Mouse (Mus musculus) liver, embryonic 11.5 days (tissue): Measurements from ENCODE around the gene Gm20481. TPM values are rescaled to one million over a fixed set of nuclear protein-coding genes. Genes with fewer than 3 reads are reported as not detected.
A peak's percentile ranks its signal among the peaks of the same experiment; 100 is the strongest.

ENCODE experiments used
- ATAC-seq: fragments of 200-750 bp; cut with Nextera tagmentation; replicated peaks from 2 replicates; pipeline ENCODE4 v1.8.0; 2017; ENCODE audit warnings: moderate number of reproducible peaks, mild to moderate bottlenecking, moderate TSS enrichment, moderate library complexity; ENCODE audit not compliant: low FRiP score
- DNase-seq: peaks from one replicate; pipeline ENCODE4 v3.0.0-alpha.2; 2017; ENCODE audit warnings: low spot score
- H3K27ac ChIP-seq: fragments of 300-500 bp; sonication (generic); 2 replicates; pipeline ENCODE4 v1.5.1; 2014; ENCODE audit warnings: mild to moderate bottlenecking, low read depth, low read length, control low read depth
- H3K27me3 ChIP-seq: fragments of 300-500 bp; sonication (generic); replicated peaks from 2 replicates; pipeline ENCODE4 v1.6.1; 2014; ENCODE audit warnings: low read length, mixed read lengths; ENCODE audit not compliant: control insufficient read depth, insufficient read depth
- H3K36me3 ChIP-seq: fragments of 300-500 bp; sonication (generic); 2 replicates; pipeline ENCODE4 v1.6.1; 2014; ENCODE audit warnings: mild to moderate bottlenecking, low read length, moderate library complexity, mixed read lengths; ENCODE audit not compliant: control insufficient read depth, insufficient read depth
- H3K4me1 ChIP-seq: fragments of 300-500 bp; sonication (generic); replicated peaks from 2 replicates; pipeline ENCODE4 v1.6.1; 2014; ENCODE audit warnings: low read length, mixed read lengths; ENCODE audit not compliant: control insufficient read depth, insufficient read depth
- H3K4me2 ChIP-seq: fragments of 300-500 bp; sonication (generic); 2 replicates; pipeline ENCODE4 v1.6.1; 2014; ENCODE audit warnings: mild to moderate bottlenecking, control low read depth, moderate library complexity
- H3K4me3 ChIP-seq: fragments of 300-500 bp; sonication (generic); 2 replicates; pipeline ENCODE4 v1.5.1; 2014; ENCODE audit warnings: low read depth, low read length, control low read depth
- H3K9ac ChIP-seq: fragments of 300-500 bp; sonication (generic); 2 replicates; pipeline ENCODE4 v1.6.1; 2014; ENCODE audit warnings: low read depth, low read length, control low read depth
- H3K9me3 ChIP-seq: fragments of 300-500 bp; sonication (generic); 2 replicates; pipeline ENCODE4 v1.6.1; 2016; ENCODE audit warnings: low read length, inconsistent platforms, mixed read lengths; ENCODE audit not compliant: control insufficient read depth
- WGBS: fragments of 180-500 bp; shearing (Covaris S2); extraction: QIAGEN DNeasy Blood & Tissue Kit; methylation state at CpG from one replicate; pipeline ENCODE4 v1.1.7; 2014; 5-methylcytosine and 5-hydroxymethylcytosine counted together
- polyA plus RNA-seq: library from polyadenylated mRNA; unstranded; fragments of >200 nt; fragmentation: Nextera tagmentation; extraction: Ambion mirVana; gene quantifications from 2 replicates; pipeline ENCODE4 v1.2.1, GENCODE M21; 2014

The Gm20481 gene
- polyA plus RNA-seq, 1 experiment from 2014 or later, result not detected

DNA sequence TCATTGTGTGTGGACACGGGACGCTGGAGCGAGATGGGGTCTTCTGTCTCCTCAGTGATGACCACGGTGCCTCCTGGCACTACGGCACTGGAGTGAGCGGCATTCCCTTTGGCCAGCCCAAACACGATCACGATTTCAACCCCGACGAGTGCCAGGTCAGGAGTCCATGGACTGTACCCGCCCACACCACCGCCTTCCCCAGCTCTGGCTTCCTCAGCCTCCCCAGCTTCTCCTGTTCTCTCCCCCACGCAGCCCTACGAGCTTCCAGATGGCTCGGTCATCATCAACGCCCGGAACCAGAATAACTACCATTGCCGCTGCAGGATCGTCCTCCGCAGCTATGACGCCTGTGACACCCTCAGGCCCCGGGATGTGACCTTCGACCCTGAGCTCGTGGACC is 35.7 kb upstream of the Gm20481 start:
- no peaks in the 10 kb centered on the region for H3K27me3 ChIP-seq
- peaks cover 15% of the 10 kb centered on the region for H3K4me1 ChIP-seq
- no peaks in the 10 kb centered on the region; the same call in 1 of the 2 replicates for H3K36me3 ChIP-seq
- peak overlapping the region; percentile 23 for H3K4me2 ChIP-seq
- no peak overlapping the region for H3K4me3 ChIP-seq
- H3K27ac ChIP-seq, result no peak overlapping the region
- H3K9ac ChIP-seq, result no peak overlapping the region
- 73% methylated on average over 24 of the region's 24 CpGs for WGBS
- no peaks in the 10 kb centered on the region for H3K9me3 ChIP-seq
- ATAC-seq (no peak), DNase-seq (no peak)

GRCm38 (mm10) chr17:34934830-34935229 is 34.9 kb upstream of the Gm20481 start:
- 0 out of 2 replicates have a peak overlapping the region, but pooled peaks have one; percentile 2 for H3K4me3 ChIP-seq
- H3K27me3 ChIP-seq, result no peaks in the 10 kb centered on the region
- no peaks in the 10 kb centered on the region; the same call in 1 of the 2 replicates for H3K36me3 ChIP-seq
- H3K27ac ChIP-seq, result no peak overlapping the region
- H3K4me1 ChIP-seq, result peaks cover 15% of the 10 kb centered on the region
- 41% methylated on average over 8 of the region's 8 CpGs for WGBS
- H3K9ac ChIP-seq, result no peak overlapping the region
- no peaks in the 10 kb centered on the region for H3K9me3 ChIP-seq
- ATAC-seq (no peak), DNase-seq (no peak)
- peak overlapping the region; percentile 2; the same call in 1 of the 2 replicates for H3K4me2 ChIP-seq

DNA sequence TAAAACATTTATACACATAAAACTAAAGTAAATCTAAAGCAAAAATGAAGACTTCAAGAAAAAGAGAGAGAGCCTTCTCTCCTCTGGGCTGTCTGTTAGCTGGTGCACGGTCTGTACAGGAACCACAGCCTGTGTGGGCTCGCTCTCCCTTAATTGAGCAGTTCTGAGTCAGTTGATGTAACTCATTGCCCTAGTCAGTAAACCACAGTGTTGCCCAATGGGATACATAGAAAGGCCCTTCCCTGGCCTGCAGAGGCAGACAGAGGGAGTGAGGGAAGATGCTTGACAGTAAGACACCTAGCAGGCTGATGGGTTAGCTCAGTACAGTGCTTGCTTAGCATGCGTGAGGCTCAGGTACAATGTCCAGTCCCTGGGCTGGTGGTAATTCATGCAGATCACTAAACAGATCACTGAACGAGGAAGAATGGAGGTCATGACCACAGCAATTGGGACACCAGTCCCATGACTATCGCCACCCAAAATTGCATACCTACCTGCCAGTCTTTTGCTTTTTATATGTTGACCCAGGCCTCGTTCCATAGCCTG is 31.7 kb upstream of the Gm20481 start:
- no peak overlapping the region for H3K4me3 ChIP-seq
- no peaks in the 10 kb centered on the region for H3K27me3 ChIP-seq
- ATAC-seq (no peak), DNase-seq (no peak)
- H3K36me3 ChIP-seq, result no peaks in the 10 kb centered on the region; the same call in 1 of the 2 replicates
- H3K9ac ChIP-seq, result no peak overlapping the region
- H3K4me1 ChIP-seq, result peaks cover 19% of the 10 kb centered on the region
- H3K4me2 ChIP-seq, result no peak overlapping the region
- 76% methylated on average over 6 of the region's 6 CpGs for WGBS
- H3K9me3 ChIP-seq, result no peaks in the 10 kb centered on the region
- H3K27ac ChIP-seq, result no peak overlapping the region

DNA sequence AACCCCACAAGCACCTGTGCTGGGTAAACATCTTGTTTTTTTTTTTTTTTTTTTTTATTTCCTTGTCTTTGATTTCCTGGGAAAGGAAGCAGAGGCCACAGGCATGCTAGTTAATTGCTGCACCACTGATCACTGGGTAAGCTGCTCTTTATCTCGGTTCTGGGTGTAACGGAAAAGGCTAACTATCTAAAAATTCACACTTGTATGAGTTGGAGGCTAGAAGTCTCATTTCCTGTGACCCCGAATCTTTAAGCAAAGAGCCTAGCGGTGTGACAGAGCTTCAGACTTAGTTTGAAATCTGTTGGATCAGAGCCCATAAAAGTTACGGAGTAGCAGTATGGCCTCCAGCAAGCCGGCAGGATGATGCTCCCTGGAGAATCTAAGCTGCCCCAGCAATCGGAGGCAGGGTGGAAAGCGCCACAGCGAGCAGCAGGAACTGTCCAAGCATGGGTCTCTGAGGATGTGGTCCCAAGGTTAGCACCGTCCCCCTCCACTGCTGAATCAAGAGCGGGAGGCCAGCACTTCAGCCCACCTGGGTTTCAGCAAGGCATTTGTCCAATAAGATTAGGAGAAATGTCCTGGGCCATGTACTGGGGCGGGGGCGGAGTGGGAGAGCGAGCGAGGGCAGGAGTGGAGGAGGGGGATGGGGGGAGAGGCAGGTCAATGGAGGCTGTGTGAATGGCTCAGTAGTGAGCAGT is 28.2 kb upstream of the Gm20481 start:
- 14% methylated on average over 15 of the region's 15 CpGs for WGBS
- Histone ChIP-seq H3K9ac (peak overlapping the region; percentile 65), H3K27me3 (no peaks in the 10 kb centered on the region), H3K4me1 (peaks cover 10% of the 10 kb centered on the region), H3K9me3 (no peaks in the 10 kb centered on the region), H3K36me3 (no peaks in the 10 kb centered on the region), H3K27ac (peak overlapping the region; percentile 75), H3K4me3 (peak overlapping the region; percentile 46), H3K4me2 (peak overlapping the region; percentile 80)
- DNase-seq, result peak; percentile 62
- peak; percentile 56 for ATAC-seq

DNA sequence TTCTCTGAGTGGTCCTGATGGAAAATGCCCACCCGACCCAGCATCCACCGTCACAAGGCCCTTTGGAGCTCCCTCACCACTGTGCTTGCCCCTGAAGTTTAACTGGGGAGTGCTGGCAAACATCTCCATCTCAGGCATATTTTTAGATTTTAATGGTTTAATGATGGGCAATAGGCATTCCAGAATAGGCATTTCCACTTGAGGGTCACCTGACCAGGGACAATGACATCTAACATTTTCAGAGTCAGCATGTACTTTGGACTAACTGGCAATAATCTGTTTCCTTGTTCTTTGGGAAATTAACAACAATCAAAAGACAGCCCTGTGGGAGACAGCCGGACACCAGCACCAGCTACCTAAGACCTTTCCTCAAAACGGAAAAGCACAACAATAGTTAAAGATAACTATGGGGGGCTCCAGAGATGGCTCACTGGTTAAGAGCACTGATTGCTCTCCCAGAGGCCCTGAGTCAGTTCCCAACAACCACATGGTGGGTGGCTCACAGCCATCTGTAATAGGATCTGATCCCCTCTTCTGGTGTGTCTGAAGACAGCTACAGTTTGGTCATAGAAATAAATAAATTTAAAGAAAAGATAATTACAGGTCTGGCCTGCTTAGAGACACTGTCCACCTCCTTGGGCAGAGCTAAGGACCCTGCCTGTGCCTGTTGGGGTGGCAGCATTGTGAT is 26.4 kb upstream of the Gm20481 start:
- no peak overlapping the region for H3K9ac ChIP-seq
- WGBS, result 82% methylated on average over 4 of the region's 4 CpGs
- H3K4me1 ChIP-seq, result peaks cover 10% of the 10 kb centered on the region
- H3K27me3 ChIP-seq, result no peaks in the 10 kb centered on the region
- H3K4me3 ChIP-seq, result no peak overlapping the region
- no peak overlapping the region for H3K4me2 ChIP-seq
- DNase-seq (no peak), ATAC-seq (no peak)
- H3K36me3 ChIP-seq, result no peaks in the 10 kb centered on the region
- no peaks in the 10 kb centered on the region for H3K9me3 ChIP-seq
- H3K27ac ChIP-seq, result no peak overlapping the region

DNA sequence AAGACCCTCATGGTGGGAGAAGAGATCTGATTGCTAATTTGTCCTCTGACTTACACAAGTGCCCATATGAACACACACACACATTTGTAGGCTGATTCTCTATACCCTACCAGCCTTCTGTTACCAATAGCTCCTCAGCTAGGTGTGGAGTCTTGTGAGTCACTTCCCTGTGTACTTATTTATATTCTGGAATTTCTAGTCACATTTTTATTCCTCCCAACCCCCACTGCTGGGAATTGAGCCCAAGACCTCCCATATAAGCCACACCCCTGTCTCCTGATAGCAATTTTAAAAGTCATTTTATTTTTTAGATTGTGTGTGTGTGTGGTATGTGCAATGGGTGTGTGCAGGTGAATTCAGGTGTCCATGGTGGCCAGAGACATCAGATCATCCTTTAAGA is 25.4 kb upstream of the Gm20481 start:
- no peak overlapping the region for H3K4me2 ChIP-seq
- no peak overlapping the region for H3K4me3 ChIP-seq
- H3K9ac ChIP-seq, result no peak overlapping the region
- H3K27me3 ChIP-seq, result no peaks in the 10 kb centered on the region
- H3K36me3 ChIP-seq, result no peaks in the 10 kb centered on the region
- no peak overlapping the region for H3K27ac ChIP-seq
- no peak for DNase-seq
- H3K4me1 ChIP-seq, result peaks cover 10% of the 10 kb centered on the region
- no peaks in the 10 kb centered on the region for H3K9me3 ChIP-seq
- ATAC-seq, result no peak

GRCm38 (mm10) chr17:34946486-34947140 is 23.1 kb upstream of the Gm20481 start:
- Histone ChIP-seq H3K27ac (no peak overlapping the region), H3K4me3 (no peak overlapping the region), H3K4me1 (peaks cover 10% of the 10 kb centered on the region; the same call in 1 of the 2 replicates), H3K9me3 (no peaks in the 10 kb centered on the region), H3K36me3 (peaks cover 20% of the 10 kb centered on the region), H3K4me2 (no peak overlapping the region), H3K9ac (no peak overlapping the region), H3K27me3 (no peaks in the 10 kb centered on the region)
- no peak for DNase-seq
- ATAC-seq, result no peak
- 81% methylated on average over 5 of the region's 5 CpGs for WGBS

GRCm38 (mm10) chr17:34947606-34948005 is 22.1 kb upstream of the Gm20481 start:
- DNase-seq, result no peak
- no peak overlapping the region for H3K9ac ChIP-seq
- H3K27ac ChIP-seq, result no peak overlapping the region
- 33% methylated on average over 8 of the region's 8 CpGs for whole genome bisulfite sequencing
- H3K27me3 ChIP-seq, result no peaks in the 10 kb centered on the region
- peaks cover 20% of the 10 kb centered on the region for H3K36me3 ChIP-seq
- no peak for ATAC-seq
- no peaks in the 10 kb centered on the region for H3K9me3 ChIP-seq
- H3K4me2 ChIP-seq, result no peak overlapping the region
- peaks cover 6% of the 10 kb centered on the region; the same call in 1 of the 2 replicates for H3K4me1 ChIP-seq
- H3K4me3 ChIP-seq, result no peak overlapping the region
